Mouse (Mus musculus) liver, adult 2 months (tissue): ENCODE measurements around the gene Gper1. TPM values are rescaled to one million over a fixed set of nuclear protein-coding genes. Genes with fewer than 3 reads are reported as not detected.

ENCODE experiments used
- DNase-seq: peaks from one replicate; pipeline ENCODE4 v3.0.0-alpha.2; 2011; ENCODE audit warnings: low read depth, low spot score; ENCODE audit errors: extremely low read depth
- H3K27ac ChIP-seq: fragments of 200-500 bp; replicated peaks from 2 replicates; pipeline ENCODE4 v1.5.1; 2012; ENCODE audit warnings: low read depth, mild to moderate bottlenecking, control low read depth, inconsistent platforms, low read length; ENCODE audit not compliant: insufficient read depth
- H3K27me3 ChIP-seq: fragments of 200-500 bp; 2 replicates; pipeline ENCODE4 v1.6.1; 2012; ENCODE audit warnings: mild to moderate bottlenecking, moderate library complexity, low read length, inconsistent platforms; ENCODE audit not compliant: control insufficient read depth, insufficient read depth
- H3K36me3 ChIP-seq: fragments of 200-500 bp; 2 replicates; pipeline ENCODE4 v1.6.1; 2012; ENCODE audit warnings: low read length, inconsistent platforms; ENCODE audit not compliant: control insufficient read depth, insufficient read depth
- H3K4me1 ChIP-seq: fragments of 200-500 bp; 2 replicates; pipeline ENCODE4 v1.6.1; 2011; ENCODE audit warnings: low read length; ENCODE audit not compliant: control insufficient read depth, insufficient read depth
- H3K4me3 ChIP-seq: fragments of 200-500 bp; 2 replicates; pipeline ENCODE4 v1.5.1; 2011; ENCODE audit warnings: low read depth, mild to moderate bottlenecking, control low read depth, low read length, moderate library complexity; ENCODE audit not compliant: insufficient read depth
- H3K79me2 ChIP-seq: fragments of 200-500 bp; 2 replicates; pipeline ENCODE4 v1.6.1; 2012; ENCODE audit warnings: inconsistent platforms, mild to moderate bottlenecking, low read length, moderate library complexity; ENCODE audit not compliant: control insufficient read depth, insufficient read depth
- H3K9ac ChIP-seq: fragments of 200-500 bp; 2 replicates; pipeline ENCODE4 v1.6.1; 2012; ENCODE audit warnings: low read depth, mild to moderate bottlenecking, control low read depth, inconsistent platforms, low read length
- CTCF ChIP-seq: fragments of 200-500 bp; IDR thresholded peaks from 2 replicates; pipeline ENCODE4 v1.5.1; 2011; ENCODE audit warnings: low read depth, low read length, control low read depth
- POLR2A ChIP-seq: fragments of 200-500 bp; IDR thresholded peaks from 2 replicates; pipeline ENCODE4 v1.6.1; 2011; ENCODE audit warnings: low read length, control low read depth; ENCODE audit not compliant: insufficient read depth; ENCODE audit errors: extremely low read depth
- WGBS: fragments of 180-500 bp; shearing (Covaris S2); methylation state at CpG from one replicate; pipeline ENCODE4 v1.1.7; 2018; 5-methylcytosine and 5-hydroxymethylcytosine counted together
- polyA plus RNA-seq: library from polyadenylated mRNA; depleted of rRNA; stranded (reverse); fragments of >200 nt; gene quantifications from 2 replicates; pipeline ENCODE4 v1.2.3, GENCODE M21; 2012
- total RNA-seq: library from RNA; depleted of rRNA; stranded (reverse); fragments of >200 nt; gene quantifications from 2 replicates; pipeline ENCODE4 v1.2.3, GENCODE M21; 2014

The Gper1 gene
- total and polyA plus RNA-seq, 2 experiments: 0.02 TPM; not detected in 1

DNA sequence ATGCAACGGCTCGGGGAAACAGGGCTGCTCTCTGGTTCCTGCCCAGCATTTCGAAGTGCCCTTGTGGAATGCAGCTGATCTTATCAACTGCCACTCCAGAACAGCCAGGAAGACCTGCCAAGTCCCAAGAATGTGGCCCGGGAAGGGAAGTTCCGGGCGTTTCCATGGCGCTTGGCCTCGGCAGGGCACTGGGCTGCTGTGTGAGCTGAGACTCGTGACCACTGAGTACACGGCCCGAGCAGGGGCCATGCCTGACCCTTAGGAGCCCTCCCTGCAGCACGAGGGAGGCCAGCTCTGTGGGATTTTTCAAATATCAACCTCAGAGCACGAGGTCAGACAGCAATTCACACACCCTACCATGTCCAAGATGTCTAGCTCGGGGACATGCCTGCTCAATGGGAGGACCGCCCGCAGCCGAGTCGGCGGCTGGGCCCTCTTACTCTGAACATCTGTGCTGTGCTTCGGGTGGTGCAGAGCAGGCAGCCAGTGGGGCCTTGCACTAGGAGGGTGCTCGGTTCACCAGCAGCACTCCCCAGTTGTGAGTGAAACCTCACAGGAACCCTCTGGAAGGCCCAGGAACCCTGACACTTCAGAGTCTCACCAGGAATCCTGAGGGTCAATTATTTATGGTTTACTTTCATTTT lies 43.8 kb upstream of the Gper1 start:
- H3K9ac ChIP-seq: peak overlapping the region; percentile 25
- H3K27ac ChIP-seq: peak overlapping the region; percentile 92
- H3K36me3 ChIP-seq: no peaks in the 10 kb centered on the region
- peak; percentile 92 for DNase-seq
- peaks cover 47% of the 10 kb centered on the region for H3K4me1 ChIP-seq
- TF ChIP-seq POLR2A: no peak
- TF ChIP-seq CTCF: no peak
- no peaks in the 10 kb centered on the region for H3K27me3 ChIP-seq
- H3K4me3 ChIP-seq: no peak overlapping the region
- WGBS: 26% methylated on average over 21 of the region's 21 CpGs
- peaks cover 10% of the 10 kb centered on the region; the same call in 1 of the 2 replicates for H3K79me2 ChIP-seq

DNA sequence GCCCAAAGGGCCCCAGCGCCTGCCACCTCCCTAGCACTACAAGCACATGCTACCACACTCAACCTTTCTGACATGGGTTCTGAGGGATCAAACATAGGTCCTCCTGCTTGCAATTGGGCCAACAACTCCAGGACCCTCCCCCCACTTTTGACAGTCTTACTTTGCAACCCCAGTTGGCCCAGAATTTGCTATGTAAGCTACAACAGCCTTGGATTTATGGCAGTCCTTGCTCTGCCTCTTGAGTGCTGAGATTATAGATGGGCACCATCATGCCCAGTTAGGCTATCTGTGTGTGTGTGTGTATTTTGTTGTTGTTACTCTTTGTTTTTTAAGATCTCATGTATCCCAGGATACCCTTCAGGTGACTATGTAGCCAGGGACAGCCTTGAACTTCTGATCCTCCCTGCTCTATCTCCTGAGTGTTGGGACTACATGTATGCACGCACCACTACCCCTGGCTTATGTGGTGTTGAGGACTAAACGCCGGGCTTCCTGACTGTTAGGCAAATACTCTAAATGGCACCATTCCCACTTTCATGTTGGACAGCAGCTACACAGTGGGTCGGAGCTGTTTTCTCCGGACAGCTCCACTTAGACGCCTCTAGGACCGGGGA lies 43.1 kb upstream of the Gper1 start:
- H3K79me2 ChIP-seq: peaks cover 11% of the 10 kb centered on the region; the same call in 1 of the 2 replicates
- TF ChIP-seq POLR2A (0 out of 2 replicates have a peak, but pooled peaks have one; percentile 18), CTCF (no peak)
- H3K4me1 ChIP-seq: peaks cover 46% of the 10 kb centered on the region
- H3K4me3 ChIP-seq: no peak overlapping the region
- peak overlapping the region; percentile 92 for H3K27ac ChIP-seq
- H3K36me3 ChIP-seq: no peaks in the 10 kb centered on the region
- no peaks in the 10 kb centered on the region for H3K27me3 ChIP-seq
- peak overlapping the region; percentile 38 for H3K9ac ChIP-seq
- 14% methylated on average over 8 of the region's 8 CpGs for WGBS
- DNase-seq: no peak

DNA sequence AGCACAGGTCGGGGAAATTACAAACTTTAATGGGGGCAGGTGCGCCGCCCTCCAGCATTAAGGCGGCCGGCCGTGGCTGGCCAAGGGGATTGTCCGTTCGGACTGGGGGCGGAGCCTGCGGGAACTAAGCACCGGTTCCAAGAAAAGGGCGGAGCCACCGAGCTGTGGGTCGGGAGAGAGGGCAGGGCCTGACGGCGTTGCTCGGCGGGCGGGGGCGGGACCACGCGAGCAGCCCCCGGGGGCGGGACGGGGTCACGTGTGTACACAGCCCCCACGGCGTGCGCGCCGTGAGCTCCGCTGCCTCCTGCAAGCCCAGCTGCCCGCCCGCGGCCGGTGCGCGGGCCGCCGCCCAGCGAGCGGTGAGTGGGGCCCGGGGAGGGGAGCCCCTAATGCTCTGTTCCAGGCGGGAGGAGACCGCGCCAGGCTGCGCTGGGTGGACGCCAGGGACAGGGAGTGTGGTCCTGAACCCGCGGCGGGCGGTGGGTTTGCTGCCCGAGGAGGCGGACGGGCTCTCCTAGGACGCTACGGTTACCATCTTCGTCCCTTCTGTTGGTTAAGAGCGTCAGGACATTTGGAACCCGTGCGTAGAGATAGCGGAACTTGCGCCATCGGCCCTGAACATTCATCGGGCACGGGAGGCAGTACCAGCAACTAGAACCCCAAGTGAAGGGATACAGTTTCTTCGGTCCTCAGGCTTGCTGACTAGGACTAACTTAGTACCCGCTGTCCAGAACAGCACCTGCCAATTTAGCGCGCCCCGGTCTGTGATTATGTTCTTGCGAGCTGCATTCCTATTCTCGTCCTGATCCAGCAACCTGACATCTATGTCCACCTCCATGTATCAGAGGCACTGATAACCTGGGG lies 42.3 kb upstream of the Gper1 start:
- H3K4me1 ChIP-seq: peaks cover 47% of the 10 kb centered on the region
- H3K79me2 ChIP-seq: peaks cover 18% of the 10 kb centered on the region; the same call in 1 of the 2 replicates
- TF ChIP-seq POLR2A (peak; percentile 74), CTCF (no peak)
- H3K9ac ChIP-seq: peak overlapping the region; percentile 92
- peak overlapping the region; percentile 82 for H3K4me3 ChIP-seq
- H3K27ac ChIP-seq: peak overlapping the region; percentile 97
- H3K27me3 ChIP-seq: no peaks in the 10 kb centered on the region
- WGBS: under 1% methylated on average over 73 of the region's 73 CpGs
- no peaks in the 10 kb centered on the region for H3K36me3 ChIP-seq
- DNase-seq: peak; percentile 89

GRCm38 (mm10) chr5:139381586-139382513 lies 41.1 kb upstream of the Gper1 start:
- Histone ChIP-seq H3K79me2 (peaks cover 27% of the 10 kb centered on the region; the same call in 1 of the 2 replicates), H3K27ac (peak overlapping the region; percentile 97), H3K36me3 (no peaks in the 10 kb centered on the region), H3K27me3 (no peaks in the 10 kb centered on the region), H3K9ac (peak overlapping the region; percentile 82), H3K4me3 (peak overlapping the region; percentile 59), H3K4me1 (peaks cover 56% of the 10 kb centered on the region)
- peak; percentile 81 for DNase-seq
- TF ChIP-seq POLR2A: peak; percentile 61; the same call in 1 of the 2 replicates
- no peak for TF ChIP-seq CTCF
- 18% methylated on average over 18 of the region's 18 CpGs for WGBS

DNA sequence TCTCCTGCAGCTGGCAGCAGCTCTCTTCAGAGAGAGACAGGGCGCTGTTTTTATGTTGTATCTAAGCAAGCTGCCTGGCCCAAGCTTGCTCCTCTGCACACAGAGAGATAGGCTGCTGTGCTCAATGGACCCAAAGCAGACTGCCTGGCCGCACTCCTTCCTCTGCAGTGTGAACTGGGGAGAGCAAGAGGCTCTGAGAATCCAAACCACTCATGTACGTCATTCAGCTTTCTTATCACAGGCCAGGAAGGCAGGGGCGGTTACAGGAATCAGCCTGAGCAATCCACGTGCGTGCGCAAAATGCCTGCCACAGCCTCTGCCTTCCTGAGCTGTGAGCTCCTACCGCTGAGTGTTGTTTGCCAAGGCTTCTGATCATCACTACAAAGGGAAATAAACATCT lies 40.2 kb upstream of the Gper1 start:
- TF ChIP-seq POLR2A (peak; percentile 87), CTCF (no peak)
- Histone ChIP-seq H3K9ac (peak overlapping the region; percentile 82), H3K27ac (peak overlapping the region; percentile 97), H3K4me1 (peaks cover 60% of the 10 kb centered on the region), H3K4me3 (peak overlapping the region; percentile 13), H3K27me3 (no peaks in the 10 kb centered on the region), H3K79me2 (peaks cover 34% of the 10 kb centered on the region; the same call in 1 of the 2 replicates), H3K36me3 (no peaks in the 10 kb centered on the region)
- peak; percentile 84 for DNase-seq
- WGBS: under 1% methylated on average over 8 of the region's 8 CpGs
